Mouse (Mus musculus) neural tube, embryonic 14.5 days (tissue): ENCODE results near the gene Slc25a19. TPM values are rescaled to one million over a fixed set of nuclear protein-coding genes. Genes with fewer than 3 reads are reported as not detected.

Source experiments
- ATAC-seq: fragments of 200-750 bp; cut with Nextera tagmentation; 2 replicates; pipeline ENCODE4 v1.8.0; 2017; ENCODE audit warnings: low read depth, mild to moderate bottlenecking, moderate TSS enrichment, moderate library complexity
- H3K27ac ChIP-seq: fragments of 300-500 bp; sonication (generic); 2 replicates; pipeline ENCODE4 v1.5.1; 2014; ENCODE audit warnings: low read depth, mild to moderate bottlenecking, control low read depth, low read length, moderate library complexity, mixed read lengths
- H3K27me3 ChIP-seq: fragments of 300-500 bp; sonication (generic); 2 replicates; pipeline ENCODE4 v1.6.1; 2014; ENCODE audit warnings: low read length; ENCODE audit not compliant: control insufficient read depth, insufficient read depth
- H3K36me3 ChIP-seq: fragments of 300-500 bp; sonication (generic); 2 replicates; pipeline ENCODE4 v1.6.1; 2014; ENCODE audit warnings: low read length, mixed read lengths; ENCODE audit not compliant: control insufficient read depth, insufficient read depth
- H3K4me1 ChIP-seq: fragments of 300-500 bp; sonication (generic); 2 replicates; pipeline ENCODE4 v1.6.1; 2014; ENCODE audit warnings: low read length; ENCODE audit not compliant: control insufficient read depth, insufficient read depth
- H3K4me2 ChIP-seq: fragments of 300-500 bp; sonication (generic); 2 replicates; pipeline ENCODE4 v1.6.1; 2014; ENCODE audit warnings: mild to moderate bottlenecking, low read depth, low read length, control low read depth
- H3K4me3 ChIP-seq: fragments of 300-500 bp; sonication (generic); 2 replicates; pipeline ENCODE4 v1.5.1; 2014; ENCODE audit warnings: low read depth, low read length, control low read depth, mixed read lengths
- H3K9ac ChIP-seq: fragments of 300-500 bp; sonication (generic); replicated peaks from 2 replicates; pipeline ENCODE4 v1.6.1; 2014; ENCODE audit warnings: low read depth, mild to moderate bottlenecking, control low read depth, low read length, mixed read lengths
- H3K9me3 ChIP-seq: fragments of 300-500 bp; sonication (generic); 2 replicates; pipeline ENCODE4 v1.6.1; 2016; ENCODE audit warnings: low read length; ENCODE audit not compliant: control insufficient read depth
- WGBS: fragments of 180-500 bp; shearing (Covaris S2); extraction: QIAGEN DNeasy Blood & Tissue Kit; methylation state at CpG from one replicate; pipeline ENCODE4 v1.1.7; 2014; 5-methylcytosine and 5-hydroxymethylcytosine counted together
- polyA plus RNA-seq: library from polyadenylated mRNA; unstranded; fragments of >200 nt; fragmentation: Nextera tagmentation; extraction: Ambion mirVana; gene quantifications from 2 replicates; pipeline ENCODE4 v1.2.1, GENCODE M21; 2014

The Slc25a19 gene
- polyA plus RNA-seq, 1 experiment from 2014 or later: 53.0 TPM

GRCm38 (mm10) chr11:115643265-115643664 is 15.2 kb upstream of the Slc25a19 start:
- no peaks in the 10 kb centered on the region for H3K4me1 ChIP-seq
- no peak for ATAC-seq
- no peaks in the 10 kb centered on the region for H3K9me3 ChIP-seq
- H3K27ac ChIP-seq: no peak overlapping the region
- peaks cover 14% of the 10 kb centered on the region for H3K36me3 ChIP-seq
- WGBS: 75% methylated on average over 10 of the region's 10 CpGs
- H3K4me3 ChIP-seq: no peak overlapping the region
- H3K4me2 ChIP-seq: no peak overlapping the region
- H3K27me3 ChIP-seq: no peaks in the 10 kb centered on the region
- no peak overlapping the region for H3K9ac ChIP-seq

GRCm38 (mm10) chr11:115642705-115643104 is 14.6 kb upstream of the Slc25a19 start:
- no peak overlapping the region for H3K9ac ChIP-seq
- H3K27ac ChIP-seq: no peak overlapping the region
- H3K9me3 ChIP-seq: no peaks in the 10 kb centered on the region
- H3K4me3 ChIP-seq: no peak overlapping the region
- H3K36me3 ChIP-seq: peaks cover 9% of the 10 kb centered on the region
- H3K4me1 ChIP-seq: no peaks in the 10 kb centered on the region
- H3K27me3 ChIP-seq: no peaks in the 10 kb centered on the region
- WGBS: 98% methylated on average over 2 of the region's 2 CpGs
- no peak for ATAC-seq
- no peak overlapping the region for H3K4me2 ChIP-seq

- Histone ChIP-seq H3K4me2 (no peak overlapping the region), H3K9ac (no peak overlapping the region), H3K36me3 (peaks cover 9% of the 10 kb centered on the region), H3K4me1 (no peaks in the 10 kb centered on the region), H3K4me3 (no peak overlapping the region), H3K9me3 (no peaks in the 10 kb centered on the region), H3K27ac (no peak overlapping the region), H3K27me3 (no peaks in the 10 kb centered on the region)
- 90% methylated on average over 4 of the region's 4 CpGs for WGBS
- no peak for ATAC-seq
Observed at GRCm38 (mm10) chr11:115641664-115642036, 13.6 kb upstream of the Slc25a19 start.

- Histone ChIP-seq H3K4me1 (no peaks in the 10 kb centered on the region), H3K9ac (no peak overlapping the region), H3K27ac (no peak overlapping the region), H3K4me2 (no peak overlapping the region), H3K27me3 (no peaks in the 10 kb centered on the region), H3K9me3 (no peaks in the 10 kb centered on the region), H3K4me3 (no peak overlapping the region), H3K36me3 (peaks cover 9% of the 10 kb centered on the region)
- WGBS: 58% methylated on average over 14 of the region's 14 CpGs
- ATAC-seq: no peak
Observed at GRCm38 (mm10) chr11:115640978-115641663, 13.0 kb upstream of the Slc25a19 start.

GRCm38 (mm10) chr11:115640311-115640828 is 12.3 kb upstream of the Slc25a19 start:
- Histone ChIP-seq H3K36me3 (peaks cover 7% of the 10 kb centered on the region), H3K9ac (no peak overlapping the region), H3K27ac (no peak overlapping the region), H3K9me3 (no peaks in the 10 kb centered on the region), H3K4me3 (no peak overlapping the region), H3K4me2 (no peak overlapping the region), H3K27me3 (no peaks in the 10 kb centered on the region), H3K4me1 (no peaks in the 10 kb centered on the region)
- WGBS: 85% methylated on average over 3 of the region's 4 CpGs
- no peak for ATAC-seq

- Histone ChIP-seq H3K4me1 (no peaks in the 10 kb centered on the region), H3K36me3 (peaks cover 4% of the 10 kb centered on the region; the same call in 1 of the 2 replicates), H3K27me3 (no peaks in the 10 kb centered on the region), H3K27ac (no peak overlapping the region), H3K4me2 (no peak overlapping the region), H3K9ac (no peak overlapping the region), H3K9me3 (no peaks in the 10 kb centered on the region), H3K4me3 (no peak overlapping the region)
- no peak for ATAC-seq
- WGBS: 87% methylated on average over 4 of the region's 4 CpGs
Observed at GRCm38 (mm10) chr11:115639540-115639939, 11.4 kb upstream of the Slc25a19 start.

- H3K4me1 ChIP-seq: no peaks in the 10 kb centered on the region
- no peak overlapping the region for H3K9ac ChIP-seq
- peaks cover 4% of the 10 kb centered on the region; the same call in 1 of the 2 replicates for H3K36me3 ChIP-seq
- ATAC-seq: no peak
- H3K27me3 ChIP-seq: no peaks in the 10 kb centered on the region
- 87% methylated on average over 5 of the region's 5 CpGs for whole genome bisulfite sequencing
- no peak overlapping the region for H3K4me2 ChIP-seq
- no peak overlapping the region for H3K27ac ChIP-seq
- no peak overlapping the region for H3K4me3 ChIP-seq
- no peaks in the 10 kb centered on the region for H3K9me3 ChIP-seq
Observed at GRCm38 (mm10) chr11:115638498-115639409, 10.7 kb upstream of the Slc25a19 start.

- H3K4me3 ChIP-seq: no peak overlapping the region
- no peaks in the 10 kb centered on the region for H3K27me3 ChIP-seq
- H3K4me1 ChIP-seq: no peaks in the 10 kb centered on the region
- WGBS: 85% methylated on average over 3 of the region's 3 CpGs
- no peak overlapping the region for H3K27ac ChIP-seq
- no peaks in the 10 kb centered on the region for H3K9me3 ChIP-seq
- no peak overlapping the region for H3K4me2 ChIP-seq
- 0 out of 2 replicates have a peak, but pooled peaks cover under 1% of the 10 kb centered on the region for H3K36me3 ChIP-seq
- H3K9ac ChIP-seq: no peak overlapping the region
- no peak for ATAC-seq
Observed at GRCm38 (mm10) chr11:115636960-115637359, 8.9 kb upstream of the Slc25a19 start.

- Histone ChIP-seq H3K4me1 (no peaks in the 10 kb centered on the region), H3K27ac (no peak overlapping the region), H3K4me3 (no peak overlapping the region), H3K36me3 (no peaks in the 10 kb centered on the region), H3K4me2 (no peak overlapping the region), H3K27me3 (no peaks in the 10 kb centered on the region), H3K9ac (no peak overlapping the region), H3K9me3 (no peaks in the 10 kb centered on the region)
- no peak for ATAC-seq
- 68% methylated on average over 8 of the region's 8 CpGs for WGBS
Observed at GRCm38 (mm10) chr11:115635484-115635883, 7.4 kb upstream of the Slc25a19 start.
